Comparison of ENCODE assay signal across 13 mouse cellular contexts in genomic region chr6:40015711-40016460, GRCm38 (mm10).
A peak's percentile ranks its signal among the peaks of the same experiment; 100 is the strongest.
DNase-seq lines count a peak whose midpoint lies in the region; ATAC-seq and TF ChIP-seq lines count a peak whose summit lies in the region.
"Had no signal": no experiment of that assay in that cellular context is flagged by ENCODE, and none has a peak within 500 bp of the region (broad histone marks: within the 10 kb centered on the region; RNA-seq: fewer than 3 reads in every experiment).

No protein-coding gene starts in this region.

- DNase-seq in embryonic facial prominence, embryonic 11.5 days (ENCODE audit: low spot score): peak; percentile 9
- no peak for DNase-seq in embryonic facial prominence, embryonic 10.5 days (ENCODE audit: low spot score)
- peak; percentile 57 for DNase-seq in R1 (ENCODE audit: low read depth, low spot score)
- peak; percentile 56 for DNase-seq in forebrain, postnatal 0 days
- no peak for DNase-seq in kidney, adult 8-10 months
- DNase-seq in layer of hippocampus, postnatal 10 days (ENCODE audit: low spot score in 2 of 2): no peak
- no peak for DNase-seq in gastrocnemius, postnatal 36 days
- DNase-seq: cerebellum, adult 9-11 months; gastrocnemius, postnatal 14 days had no signal

- WGBS in embryonic facial prominence, embryonic 11.5 days: 51% methylated on average over 7 of the region's 7 CpGs
- 50% methylated on average over 7 of the region's 7 CpGs for WGBS in embryonic facial prominence, embryonic 10.5 days
- 19% methylated on average over 7 of the region's 7 CpGs for WGBS in forebrain, postnatal 0 days
- WGBS in midbrain, embryonic 13.5 days: 20% methylated on average over 7 of the region's 7 CpGs

- H3K4me1 ChIP-seq in embryonic facial prominence, embryonic 11.5 days (ENCODE audit: control insufficient read depth, insufficient read depth, low read length): no peaks in the 10 kb centered on the region
- H3K4me1 ChIP-seq in embryonic facial prominence, embryonic 10.5 days: peaks cover 11% of the 10 kb centered on the region; the same call in 1 of the 2 replicates
- H3K4me1 ChIP-seq in forebrain, postnatal 0 days (ENCODE audit: insufficient read depth): peaks cover 14% of the 10 kb centered on the region
- H3K4me1 ChIP-seq in midbrain, embryonic 13.5 days (replicated peaks): peaks cover 46% of the 10 kb centered on the region
- H3K4me1 ChIP-seq: heart, embryonic 15.5 days; intestine, embryonic 15.5 days had no signal

- no peaks in the 10 kb centered on the region for H3K27me3 ChIP-seq in embryonic facial prominence, embryonic 11.5 days (ENCODE audit: control insufficient read depth, insufficient read depth, low read length)
- no peaks in the 10 kb centered on the region for H3K27me3 ChIP-seq in embryonic facial prominence, embryonic 10.5 days (replicated peaks; ENCODE audit: low read depth, poor library complexity, severe bottlenecking)
- H3K27me3 ChIP-seq in forebrain, postnatal 0 days (ENCODE audit: insufficient read depth, low read length): no peaks in the 10 kb centered on the region
- H3K27me3 ChIP-seq in midbrain, embryonic 13.5 days: no peaks in the 10 kb centered on the region
- H3K27me3 ChIP-seq: heart, embryonic 15.5 days; intestine, embryonic 15.5 days had no signal

- no peaks in the 10 kb centered on the region for H3K9me3 ChIP-seq in embryonic facial prominence, embryonic 11.5 days (replicated peaks; ENCODE audit: control insufficient read depth, low read length)
- no peaks in the 10 kb centered on the region for H3K9me3 ChIP-seq in embryonic facial prominence, embryonic 10.5 days
- no peaks in the 10 kb centered on the region for H3K9me3 ChIP-seq in forebrain, postnatal 0 days (ENCODE audit: low read length)
- no peaks in the 10 kb centered on the region for H3K9me3 ChIP-seq in midbrain, embryonic 13.5 days
- H3K9me3 ChIP-seq: heart, embryonic 15.5 days; intestine, embryonic 15.5 days had no signal

- no peak overlapping the region for H3K27ac ChIP-seq in embryonic facial prominence, embryonic 11.5 days (replicated peaks; ENCODE audit: low read depth, low read length)
- no peak overlapping the region for H3K27ac ChIP-seq in embryonic facial prominence, embryonic 10.5 days (replicated peaks)
- H3K27ac ChIP-seq in forebrain, postnatal 0 days (ENCODE audit: low read depth, low read length): 0 out of 2 replicates have a peak overlapping the region, but pooled peaks have one; percentile 10
- H3K27ac ChIP-seq in midbrain, embryonic 13.5 days: peak overlapping the region; percentile 61
- H3K27ac ChIP-seq: heart, embryonic 15.5 days; intestine, embryonic 15.5 days; liver, embryonic 14.5 days had no signal

- peak; percentile 34; the same call in 1 of the 2 replicates for ATAC-seq in embryonic facial prominence, embryonic 11.5 days (replicated peaks; ENCODE audit: insufficient number of reproducible peaks, low FRiP score, low TSS enrichment, low read depth)
- peak; percentile 85 for ATAC-seq in forebrain, postnatal 0 days
- ATAC-seq in midbrain, embryonic 13.5 days: peak; percentile 70
- ATAC-seq: intestine, embryonic 15.5 days had no signal

- H3K9ac ChIP-seq in embryonic facial prominence, embryonic 11.5 days (replicated peaks; ENCODE audit: low read length): no peak overlapping the region
- no peak overlapping the region for H3K9ac ChIP-seq in forebrain, postnatal 0 days
- no peak overlapping the region for H3K9ac ChIP-seq in midbrain, embryonic 13.5 days (replicated peaks)
- H3K9ac ChIP-seq: heart, embryonic 15.5 days; intestine, embryonic 15.5 days; liver, embryonic 14.5 days had no signal

- no peak overlapping the region for H3K4me3 ChIP-seq in embryonic facial prominence, embryonic 11.5 days (ENCODE audit: low read depth, low read length)
- H3K4me3 ChIP-seq in embryonic facial prominence, embryonic 10.5 days: no peak overlapping the region
- H3K4me3 ChIP-seq in forebrain, postnatal 0 days (ENCODE audit: low read depth, low read length): no peak overlapping the region
- H3K4me3 ChIP-seq in midbrain, embryonic 13.5 days (replicated peaks): no peak overlapping the region
- H3K4me3 ChIP-seq: heart, embryonic 15.5 days; intestine, embryonic 15.5 days had no signal

- H3K4me2 ChIP-seq in embryonic facial prominence, embryonic 11.5 days (ENCODE audit: low read depth, low read length): no peak overlapping the region
- H3K4me2 ChIP-seq in forebrain, postnatal 0 days (ENCODE audit: low read depth): no peak overlapping the region
- H3K4me2 ChIP-seq in midbrain, embryonic 13.5 days (replicated peaks): no peak overlapping the region
- H3K4me2 ChIP-seq: heart, embryonic 15.5 days; intestine, embryonic 15.5 days had no signal

- intact Hi-C loops in gastrocnemius, postnatal 36 days (cut with DNase I): no loop called here

- no peak for TF ChIP-seq CTCF in forebrain, postnatal 0 days (IDR thresholded peaks at IDR 0.05; ENCODE audit: low read depth)

- no peaks in the 10 kb centered on the region for H3K36me3 ChIP-seq in embryonic facial prominence, embryonic 11.5 days (replicated peaks; ENCODE audit: control insufficient read depth, insufficient read depth, low read depth, low read length)
- no peaks in the 10 kb centered on the region for H3K36me3 ChIP-seq in embryonic facial prominence, embryonic 10.5 days (replicated peaks)
- H3K36me3 ChIP-seq in forebrain, postnatal 0 days (ENCODE audit: insufficient read depth): no peaks in the 10 kb centered on the region
- H3K36me3 ChIP-seq in midbrain, embryonic 13.5 days: no peaks in the 10 kb centered on the region
- H3K36me3 ChIP-seq: heart, embryonic 15.5 days; intestine, embryonic 15.5 days had no signal

Comparison
In these comparisons a context has a peak if more than half of its experiments do, and no peak if none do; other contexts are left out.
1. DNase-seq: peak in embryonic facial prominence, embryonic 11.5 days (single experiment), R1 (single experiment) and forebrain, postnatal 0 days (single experiment); none in embryonic facial prominence, embryonic 10.5 days (single experiment), kidney, adult 8-10 months (0 of 2), layer of hippocampus, postnatal 10 days (0 of 2) and gastrocnemius, postnatal 36 days (0 of 2).
2. ATAC-seq: peak in every context shown above with its lines; median percentile 85 in forebrain, postnatal 0 days; 70 in midbrain, embryonic 13.5 days; 34 in embryonic facial prominence, embryonic 11.5 days.
3. H3K27ac ChIP-seq: peak in forebrain, postnatal 0 days (single experiment) and midbrain, embryonic 13.5 days (single experiment); none in embryonic facial prominence, embryonic 11.5 days (single experiment) and embryonic facial prominence, embryonic 10.5 days (single experiment).